Mouse (Mus musculus): ENCODE measurements around the gene Zbtb41.

- no peak for TF ChIP-seq POLR2A (IDR thresholded peaks at IDR 0.05; ENCODE audit: low read depth, low read length)
- TF ChIP-seq CTCF (IDR thresholded peaks at IDR 0.05; ENCODE audit: borderline replicate concordance, insufficient read depth, low read length) = no peak
Observed at GRCm38 (mm10) chr1:139376638-139377286, 45.3 kb upstream of the Zbtb41 start, which contains the start of gene Crb1.
